Mouse (Mus musculus): Measurements from ENCODE around the gene Glra1.

DNA sequence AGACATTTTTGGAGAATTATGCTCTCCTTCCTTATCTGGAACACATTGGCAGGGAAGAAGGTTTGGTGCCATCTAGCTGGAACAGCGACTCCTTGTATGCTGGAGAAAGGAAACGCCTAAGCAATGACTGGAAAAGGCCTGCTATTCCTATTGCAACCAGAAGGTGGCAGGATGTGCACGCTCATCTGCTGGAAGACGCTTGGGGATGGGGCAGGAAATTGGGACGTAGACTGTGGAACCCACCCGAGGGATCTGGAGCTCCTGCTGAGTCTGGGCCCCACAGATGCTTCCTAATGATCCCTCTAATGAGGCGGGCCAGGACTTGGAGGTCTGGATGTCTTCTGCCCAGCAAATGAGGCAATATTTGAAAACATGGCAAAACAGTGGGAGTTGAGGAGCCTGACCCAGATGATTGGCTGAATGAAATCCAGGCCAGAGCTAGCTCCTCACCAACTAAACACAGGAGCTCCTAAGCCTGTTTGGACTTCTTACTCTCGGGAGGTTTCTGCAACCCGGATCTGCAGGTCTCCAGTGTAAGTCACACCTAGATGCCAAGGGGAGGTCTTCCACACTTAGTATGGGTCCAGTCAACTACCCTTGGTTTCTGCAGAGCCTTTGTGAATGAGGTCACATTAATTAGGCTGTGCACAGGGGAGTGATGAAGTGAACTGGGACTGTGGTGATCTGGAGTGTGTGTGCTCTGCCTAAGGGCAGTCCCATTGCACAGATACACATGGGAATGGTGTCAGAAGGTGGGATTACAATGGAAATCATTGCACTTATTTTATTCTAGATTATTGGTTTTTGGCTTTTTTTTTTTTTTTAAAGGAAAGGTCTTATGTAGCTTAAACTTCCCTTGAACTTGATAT is 89.0 kb downstream of the Glra1 start:
- TF ChIP-seq POLR2A (IDR thresholded peaks at IDR 0.05; ENCODE audit: borderline replicate concordance, extremely low read depth, insufficient read depth, insufficient read length, poor library complexity, severe bottlenecking): no peak
- peak; percentile 97 for TF ChIP-seq CTCF (IDR thresholded peaks at IDR 0.05; ENCODE audit: borderline replicate concordance, extremely low read depth, insufficient read depth, insufficient read length)
